Mouse (Mus musculus) stomach, postnatal 0 days (tissue): ENCODE measurements around the gene Amotl2. TPM values are rescaled to one million over a fixed set of nuclear protein-coding genes. Genes with fewer than 3 reads are reported as not detected.
A peak's percentile ranks its signal among the peaks of the same experiment; 100 is the strongest.

Source experiments
- ATAC-seq: fragments of 200-750 bp; cut with Nextera tagmentation; 2 replicates; pipeline ENCODE4 v1.8.0; 2017; ENCODE audit not compliant: low FRiP score, low TSS enrichment
- DNase-seq: peaks from one replicate; pipeline ENCODE4 v3.0.0-alpha.2; 2016; ENCODE audit warnings: low spot score
- H3K27ac ChIP-seq: fragments of 300-500 bp; sonication (generic); replicated peaks from 2 replicates; pipeline ENCODE4 v1.5.1; 2014; ENCODE audit warnings: mild to moderate bottlenecking, control low read depth
- H3K27me3 ChIP-seq: fragments of 300-500 bp; sonication (generic); 2 replicates; pipeline ENCODE4 v1.6.1; 2014; ENCODE audit warnings: low read length; ENCODE audit not compliant: control insufficient read depth, insufficient read depth
- H3K36me3 ChIP-seq: fragments of 300-500 bp; sonication (generic); 2 replicates; pipeline ENCODE4 v1.6.1; 2014; ENCODE audit warnings: low read length, mixed read lengths; ENCODE audit not compliant: control insufficient read depth, insufficient read depth
- H3K4me1 ChIP-seq: fragments of 300-500 bp; sonication (generic); replicated peaks from 2 replicates; pipeline ENCODE4 v1.6.1; 2014; ENCODE audit warnings: antibody characterized with exemption; ENCODE audit not compliant: control insufficient read depth, insufficient read depth
- H3K4me2 ChIP-seq: fragments of 300-500 bp; sonication (generic); replicated peaks from 2 replicates; pipeline ENCODE4 v1.6.1; 2014; ENCODE audit warnings: low read depth, mild to moderate bottlenecking, control low read depth, moderate library complexity
- H3K4me3 ChIP-seq: fragments of 300-500 bp; sonication (generic); 2 replicates; pipeline ENCODE4 v1.5.1; 2014; ENCODE audit warnings: low read depth, low read length, control low read depth
- H3K9ac ChIP-seq: fragments of 300-500 bp; sonication (generic); 2 replicates; pipeline ENCODE4 v1.6.1; 2014; ENCODE audit warnings: mild to moderate bottlenecking, low read length, control low read depth, mixed read lengths
- H3K9me3 ChIP-seq: fragments of 300-500 bp; sonication (generic); 2 replicates; pipeline ENCODE4 v1.6.1; 2016; ENCODE audit warnings: low read length; ENCODE audit not compliant: control insufficient read depth
- CTCF ChIP-seq: IDR thresholded peaks from 2 replicates; pipeline ENCODE4 v1.5.1; 2016; ENCODE audit warnings: antibody characterized with exemption, low read depth, mild to moderate bottlenecking, moderate library complexity
- EP300 ChIP-seq: optimal IDR thresholded peaks from 2 replicates; pipeline ENCODE3; 2016; ENCODE audit warnings: antibody characterized with exemption
- WGBS: fragments of 180-500 bp; shearing (Covaris S2); extraction: QIAGEN DNeasy Blood & Tissue Kit; methylation state at CpG from one replicate; pipeline ENCODE4 v1.1.7; 2014; 5-methylcytosine and 5-hydroxymethylcytosine counted together
- polyA plus RNA-seq: library from polyadenylated mRNA; unstranded; fragments of >200 nt; fragmentation: Nextera tagmentation; extraction: Ambion mirVana; gene quantifications from 2 replicates; pipeline ENCODE4 v1.2.1, GENCODE M21; 2015

Gene Amotl2
- polyA plus RNA-seq, 1 experiment from 2014 or later: 18.6 TPM

GRCm38 (mm10) chr9:102766741-102767140, 50.3 kb downstream of the Amotl2 start:
- Histone ChIP-seq H3K36me3 (no peaks in the 10 kb centered on the region), H3K27me3 (no peaks in the 10 kb centered on the region), H3K4me2 (no peak overlapping the region), H3K27ac (peak overlapping the region; percentile 35), H3K4me1 (peaks cover 10% of the 10 kb centered on the region), H3K9ac (no peak overlapping the region), H3K4me3 (no peak overlapping the region), H3K9me3 (no peaks in the 10 kb centered on the region)
- peak; percentile 43 for DNase-seq
- 69% methylated on average over 3 of the region's 3 CpGs for WGBS
- peak; percentile 27 for ATAC-seq
- no peak for TF ChIP-seq EP300
- TF ChIP-seq CTCF: no peak

- peak overlapping the region; percentile 40; the same call in 1 of the 2 replicates for H3K27ac ChIP-seq
- no peak overlapping the region for H3K4me3 ChIP-seq
- H3K27me3 ChIP-seq: no peaks in the 10 kb centered on the region
- H3K9me3 ChIP-seq: no peaks in the 10 kb centered on the region
- H3K36me3 ChIP-seq: no peaks in the 10 kb centered on the region
- 0 out of 2 replicates have a peak, but pooled peaks have one; percentile 16 for ATAC-seq
- no peak for TF ChIP-seq EP300
- no peak for TF ChIP-seq CTCF
- H3K9ac ChIP-seq: no peak overlapping the region
- 56% methylated on average over 3 of the region's 3 CpGs for WGBS
- H3K4me1 ChIP-seq: peaks cover 6% of the 10 kb centered on the region; the same call in 1 of the 2 replicates
- DNase-seq: no peak
- no peak overlapping the region for H3K4me2 ChIP-seq
These were observed 52.8 kb downstream of the Amotl2 start for GRCm38 (mm10) chr9:102769257-102769656.

GRCm38 (mm10) chr9:102770190-102770589, 53.7 kb downstream of the Amotl2 start:
- H3K27me3 ChIP-seq: no peaks in the 10 kb centered on the region
- TF ChIP-seq CTCF (no peak), EP300 (no peak)
- H3K36me3 ChIP-seq: no peaks in the 10 kb centered on the region
- 0 out of 2 replicates have a peak overlapping the region, but pooled peaks have one; percentile 20 for H3K27ac ChIP-seq
- no peak overlapping the region for H3K9ac ChIP-seq
- no peaks in the 10 kb centered on the region for H3K9me3 ChIP-seq
- no peak for ATAC-seq
- DNase-seq: no peak
- WGBS: 73% methylated on average over 16 of the region's 16 CpGs
- peaks cover 6% of the 10 kb centered on the region; the same call in 1 of the 2 replicates for H3K4me1 ChIP-seq
- H3K4me2 ChIP-seq: no peak overlapping the region
- no peak overlapping the region for H3K4me3 ChIP-seq

- Histone ChIP-seq H3K9ac (no peak overlapping the region), H3K4me1 (peaks cover 6% of the 10 kb centered on the region; the same call in 1 of the 2 replicates), H3K27ac (no peak overlapping the region), H3K4me3 (no peak overlapping the region), H3K4me2 (0 out of 2 replicates have a peak overlapping the region, but pooled peaks have one; percentile 14), H3K9me3 (no peaks in the 10 kb centered on the region), H3K27me3 (no peaks in the 10 kb centered on the region), H3K36me3 (no peaks in the 10 kb centered on the region)
- ATAC-seq: peak; percentile 93
- TF ChIP-seq CTCF: no peak
- no peak for TF ChIP-seq EP300
- WGBS: 22% methylated on average over 21 of the region's 21 CpGs
- DNase-seq: peak; percentile 85
These were observed 54.9 kb downstream of the Amotl2 start for GRCm38 (mm10) chr9:102771308-102771895.

- 28% methylated on average over 18 of the region's 18 CpGs for WGBS
- no peaks in the 10 kb centered on the region for H3K27me3 ChIP-seq
- ATAC-seq: peak; percentile 43; the same call in 1 of the 2 replicates
- H3K36me3 ChIP-seq: no peaks in the 10 kb centered on the region
- no peak overlapping the region for H3K4me2 ChIP-seq
- H3K27ac ChIP-seq: peak overlapping the region; percentile 85
- no peak overlapping the region for H3K4me3 ChIP-seq
- DNase-seq: peak; percentile 61
- peaks cover 12% of the 10 kb centered on the region; the same call in 1 of the 2 replicates for H3K4me1 ChIP-seq
- no peak for TF ChIP-seq CTCF
- TF ChIP-seq EP300: no peak
- H3K9me3 ChIP-seq: no peaks in the 10 kb centered on the region
- H3K9ac ChIP-seq: no peak overlapping the region
These were observed 61.4 kb downstream of the Amotl2 start for GRCm38 (mm10) chr9:102777631-102778591.
